Mouse (Mus musculus): ENCODE data around the gene Ackr1.

GRCm38 (mm10) chr1:173356699-173357098 is 23.1 kb upstream of the Ackr1 start:
- TF ChIP-seq CTCF (conservative IDR thresholded peaks at IDR 0.05; ENCODE audit: low read length) = 0 out of 2 replicates have a peak, but pooled peaks have one; percentile 16
- no peak for TF ChIP-seq POU5F1 (IDR thresholded peaks at IDR 0.05; ENCODE audit: borderline replicate concordance, low read length)

All from E14TG2a.4 (cell line).